Mouse (Mus musculus) erythroblast, embryonic 14.5 days (primary cell): ENCODE measurements around the gene Mtr.

ENCODE experiments used
- GATA1 ChIP-seq: IDR thresholded peaks from 2 replicates; pipeline ENCODE4 v1.6.1; 2012; ENCODE audit warnings: low read length, inconsistent platforms, mixed read lengths
- TAL1 ChIP-seq: IDR thresholded peaks from 3 replicates; pipeline ENCODE4 v1.6.1; 2012; ENCODE audit warnings: low read length, inconsistent platforms, mixed read lengths

DNA sequence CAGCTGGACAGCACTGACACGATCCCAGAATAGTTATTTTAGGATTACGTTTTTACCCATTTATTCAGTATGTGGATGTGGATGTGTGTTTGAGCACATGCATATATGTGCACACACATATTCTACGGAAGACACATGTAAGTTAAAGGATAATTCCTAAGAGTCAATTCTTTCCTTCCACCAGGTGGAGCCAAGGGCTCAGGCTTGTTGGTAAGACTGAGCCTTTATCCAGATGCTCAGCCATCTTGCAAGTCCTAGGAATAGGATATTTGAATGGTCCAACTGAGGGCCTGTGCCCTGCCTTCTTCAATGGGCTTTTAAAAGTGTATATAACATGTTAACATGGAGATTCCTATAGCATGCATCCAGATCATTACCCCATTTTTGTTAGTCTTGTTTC, 38.8 kb upstream of the Mtr start:
- TF ChIP-seq TAL1 (no peak), GATA1 (no peak)
